Mouse (Mus musculus) embryonic fibroblast, embryonic 13.5 days (primary cell): ENCODE data around the gene Ascc2.

ENCODE experiments used
- CTCF ChIP-seq: IDR thresholded peaks from 2 replicates; pipeline ENCODE4 v1.5.1; 2011; ENCODE audit warnings: mild to moderate bottlenecking, control low read depth, low read length, moderate library complexity, borderline replicate concordance; ENCODE audit not compliant: insufficient read depth
- POLR2A ChIP-seq: IDR thresholded peaks from 2 replicates; pipeline ENCODE4 v1.6.1; 2011; ENCODE audit warnings: low read depth, mild to moderate bottlenecking, control low read depth, low read length, moderate library complexity

DNA sequence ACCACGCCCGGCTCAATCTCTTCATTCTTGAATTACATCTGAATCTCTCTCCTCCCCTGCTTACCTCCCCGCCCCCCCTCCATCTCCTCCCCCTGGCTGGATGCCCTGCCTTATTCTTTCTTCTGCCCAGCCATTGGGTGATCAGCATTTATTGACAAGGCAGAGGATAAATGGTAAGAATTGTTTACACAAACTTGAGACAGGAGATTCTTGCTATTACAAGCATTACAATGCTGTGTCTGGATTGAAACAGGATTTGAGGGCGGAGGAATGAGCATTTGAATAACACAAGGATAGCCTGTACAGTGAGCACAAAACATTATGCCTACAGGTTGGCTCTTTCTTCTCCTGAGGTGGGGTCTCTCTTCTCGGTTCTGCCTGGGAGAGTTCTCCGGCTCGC is 52.8 kb downstream of the Ascc2 start:
- TF ChIP-seq CTCF (no peak), POLR2A (no peak)
